Comparison of ENCODE assay signal across 8 mouse cellular contexts in the genomic region with DNA sequence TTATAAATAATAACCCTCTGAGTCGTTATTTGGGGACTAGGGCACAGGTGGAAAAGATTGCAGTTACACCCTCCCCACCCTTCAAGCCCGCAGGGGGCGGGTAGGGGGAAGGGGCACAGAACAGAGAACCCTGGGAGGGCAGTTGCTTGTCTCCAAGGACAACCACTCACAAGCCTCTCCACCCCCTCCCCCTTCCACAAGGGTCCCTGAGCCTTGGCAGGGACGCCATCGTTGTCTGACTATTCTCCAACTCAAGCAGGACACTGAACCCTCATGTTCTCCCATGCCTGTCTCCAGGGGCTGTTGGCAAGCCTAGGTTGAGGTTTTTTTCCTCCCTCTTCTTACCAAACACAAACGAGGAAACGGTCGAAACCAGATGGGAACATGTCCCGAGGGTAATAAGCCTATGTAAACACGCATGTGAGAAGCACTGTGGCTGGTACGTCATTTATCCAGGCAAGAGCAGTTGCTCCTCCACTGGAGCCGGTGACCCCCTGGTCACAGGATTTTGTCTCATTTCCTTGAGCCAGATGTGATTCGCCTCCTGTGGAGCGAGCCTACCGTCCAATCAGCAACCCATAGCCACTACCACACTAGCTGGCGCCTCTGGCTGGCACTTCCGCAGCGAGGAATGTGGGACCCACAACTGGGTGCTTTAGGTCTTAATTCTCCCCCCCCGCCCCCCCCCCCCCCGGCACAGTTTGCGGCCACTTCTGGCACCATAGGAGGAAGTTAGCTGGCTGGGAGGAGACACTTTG. TPM values are rescaled to one million over a fixed set of nuclear protein-coding genes. Genes with fewer than 3 reads are reported as not detected.
DNase-seq lines count a peak whose midpoint lies in the region; ATAC-seq and TF ChIP-seq lines count a peak whose summit lies in the region.

No protein-coding gene starts in this region.

- no peaks in the 10 kb centered on the region for H3K9me3 ChIP-seq in forebrain, embryonic 14.5 days (replicated peaks; ENCODE audit: control insufficient read depth, low read length)
- H3K9me3 ChIP-seq in kidney, embryonic 14.5 days (ENCODE audit: control insufficient read depth, low read length), result no peaks in the 10 kb centered on the region
- no peaks in the 10 kb centered on the region for H3K9me3 ChIP-seq in stomach, postnatal 0 days (ENCODE audit: control insufficient read depth, low read length)

- H3K27me3 ChIP-seq in forebrain, embryonic 14.5 days (replicated peaks; ENCODE audit: control insufficient read depth, insufficient read depth, low read length), result peaks cover 23% of the 10 kb centered on the region
- H3K27me3 ChIP-seq in kidney, embryonic 14.5 days (ENCODE audit: control insufficient read depth, insufficient read depth, low read length), result peaks cover 2% of the 10 kb centered on the region; the same call in 1 of the 2 replicates
- H3K27me3 ChIP-seq in stomach, postnatal 0 days (ENCODE audit: control insufficient read depth, insufficient read depth, low read length), result no peaks in the 10 kb centered on the region

- peak overlapping the region; percentile 18 for H3K4me3 ChIP-seq in brown adipose tissue, adult 24 weeks (ENCODE audit: insufficient read depth, low read depth, low read length)
- H3K4me3 ChIP-seq in forebrain, embryonic 14.5 days (ENCODE audit: low read depth, low read length), result no peak overlapping the region
- H3K4me3 ChIP-seq in kidney, embryonic 14.5 days (ENCODE audit: low read length), result 0 out of 2 replicates have a peak overlapping the region, but pooled peaks have one; percentile 3
- H3K4me3 ChIP-seq in stomach, postnatal 0 days (ENCODE audit: low read depth, low read length), result no peak overlapping the region

- no peak for ATAC-seq in forebrain, embryonic 14.5 days
- ATAC-seq in kidney, embryonic 14.5 days (ENCODE audit: low FRiP score, low TSS enrichment), result no peak
- peak; percentile 32 for ATAC-seq in stomach, postnatal 0 days (ENCODE audit: low FRiP score, low TSS enrichment)

- no peak for TF ChIP-seq CTCF in stomach, postnatal 0 days (IDR thresholded peaks at IDR 0.05; ENCODE audit: low read depth)

- H3K27ac ChIP-seq in brown adipose tissue, adult 24 weeks (replicated peaks; ENCODE audit: low read depth, low read length), result no peak overlapping the region
- no peak overlapping the region for H3K27ac ChIP-seq in forebrain, embryonic 14.5 days (ENCODE audit: low read depth, low read length)
- H3K27ac ChIP-seq in kidney, embryonic 14.5 days (ENCODE audit: low read depth, low read length), result no peak overlapping the region
- H3K27ac ChIP-seq in stomach, postnatal 0 days (replicated peaks), result no peak overlapping the region

- peaks cover 5% of the 10 kb centered on the region; the same call in 1 of the 2 replicates for H3K36me3 ChIP-seq in forebrain, embryonic 14.5 days (ENCODE audit: control insufficient read depth, insufficient read depth, low read length)
- H3K36me3 ChIP-seq in kidney, embryonic 14.5 days (ENCODE audit: control insufficient read depth, insufficient read depth, low read length), result no peaks in the 10 kb centered on the region
- H3K36me3 ChIP-seq in stomach, postnatal 0 days (ENCODE audit: control insufficient read depth, insufficient read depth, low read length), result no peaks in the 10 kb centered on the region

- TF ChIP-seq EP300 in stomach, postnatal 0 days (optimal IDR thresholded peaks at IDR 0.05), result no peak

- DNase-seq in forebrain, embryonic 14.5 days (ENCODE audit: low spot score), result peak; percentile 38
- peak; percentile 46 to 64 for DNase-seq in lung, postnatal 4 days
- DNase-seq in stomach, postnatal 0 days (ENCODE audit: low spot score), result peak; percentile 52
- no peak for DNase-seq in frontal cortex, postnatal 10 days (ENCODE audit: low spot score in 2 of 2)
- DNase-seq in natural killer cell, adult 2 months (ENCODE audit: low spot score in 2 of 2), result no peak
- DNase-seq in right cerebral cortex, adult 18-20 months, result no peak

- no peaks in the 10 kb centered on the region; the same call in 1 of the 2 replicates for H3K4me1 ChIP-seq in brown adipose tissue, adult 24 weeks (ENCODE audit: control insufficient read depth, insufficient read depth, insufficient read length, low read length)
- peaks cover 6% of the 10 kb centered on the region for H3K4me1 ChIP-seq in forebrain, embryonic 14.5 days (ENCODE audit: control insufficient read depth, insufficient read depth, low read length)
- H3K4me1 ChIP-seq in kidney, embryonic 14.5 days (ENCODE audit: control insufficient read depth, insufficient read depth, low read length), result peaks cover 31% of the 10 kb centered on the region
- H3K4me1 ChIP-seq in stomach, postnatal 0 days (replicated peaks; ENCODE audit: control insufficient read depth, insufficient read depth), result peaks cover 5% of the 10 kb centered on the region; the same call in 1 of the 2 replicates

- H3K4me2 ChIP-seq in forebrain, embryonic 14.5 days (ENCODE audit: low read length), result no peak overlapping the region
- peak overlapping the region; percentile 26; the same call in 1 of the 2 replicates for H3K4me2 ChIP-seq in kidney, embryonic 14.5 days (replicated peaks; ENCODE audit: low read depth, low read length)
- 0 out of 2 replicates have a peak overlapping the region, but pooled peaks have one; percentile 4 for H3K4me2 ChIP-seq in stomach, postnatal 0 days (replicated peaks; ENCODE audit: low read depth)

- 22% methylated on average over 19 of the region's 21 CpGs for WGBS in forebrain, embryonic 14.5 days
- 4% methylated on average over 18 of the region's 21 CpGs for WGBS in kidney, embryonic 14.5 days
- 7% methylated on average over 18 of the region's 21 CpGs for WGBS in stomach, postnatal 0 days

- no peak overlapping the region for H3K9ac ChIP-seq in forebrain, embryonic 14.5 days (ENCODE audit: low read length)
- H3K9ac ChIP-seq in kidney, embryonic 14.5 days (ENCODE audit: low read depth, low read length), result no peak overlapping the region
- no peak overlapping the region for H3K9ac ChIP-seq in stomach, postnatal 0 days (ENCODE audit: low read length)

RNA-seq across cellular contexts. Expression of a gene that starts 11.2 kb away (rescaled TPM):
- 1.7 TPM in 1 of 2 replicates, not detected in the other for polyA plus RNA-seq in brown adipose tissue, adult 24 weeks (2012; ENCODE audit: insufficient read depth, insufficient read length, missing spikeins)
- polyA plus RNA-seq in forebrain, embryonic 14.5 days (2014; fragmentation: Nextera tagmentation; extraction: Ambion mirVana), result not detected in 2 replicates
- polyA plus RNA-seq in kidney, embryonic 14.5 days (2014; fragmentation: Nextera tagmentation; extraction: Ambion mirVana), result 1.8 and 2.1 TPM in 2 replicates
- polyA plus RNA-seq in stomach, postnatal 0 days (2015; fragmentation: Nextera tagmentation; extraction: Ambion mirVana), result 1.8 and 3.2 TPM in 2 replicates

RNA-seq across cellular contexts. Expression of a gene that starts 37.0 kb away (rescaled TPM):
- 16.7 and 26.2 TPM in 2 replicates for polyA plus RNA-seq in brown adipose tissue, adult 24 weeks (2012; ENCODE audit: insufficient read depth, insufficient read length, missing spikeins)
- polyA plus RNA-seq in forebrain, embryonic 14.5 days (2014; fragmentation: Nextera tagmentation; extraction: Ambion mirVana), result 109 and 132 TPM in 2 replicates
- polyA plus RNA-seq in kidney, embryonic 14.5 days (2014; fragmentation: Nextera tagmentation; extraction: Ambion mirVana), result 82.4 and 118 TPM in 2 replicates
- 36.5 and 38.3 TPM in 2 replicates for polyA plus RNA-seq in stomach, postnatal 0 days (2015; fragmentation: Nextera tagmentation; extraction: Ambion mirVana)

Comparison
In these comparisons a context has a peak if more than half of its experiments do, and no peak if none do; other contexts are left out.
1. H3K4me3 ChIP-seq: peak in brown adipose tissue, adult 24 weeks (single experiment) and kidney, embryonic 14.5 days (single experiment); none in forebrain, embryonic 14.5 days (single experiment) and stomach, postnatal 0 days (single experiment).
2. DNase-seq: peak in forebrain, embryonic 14.5 days (single experiment), lung, postnatal 4 days (2 of 2) and stomach, postnatal 0 days (single experiment); none in frontal cortex, postnatal 10 days (0 of 2), natural killer cell, adult 2 months (0 of 2) and right cerebral cortex, adult 18-20 months (single experiment).